8 mouse cellular contexts compared by ENCODE assay signal in genomic region chr11:101687351-101688301, GRCm38 (mm10). TPM values are rescaled to one million over a fixed set of nuclear protein-coding genes. Genes with fewer than 3 reads are reported as not detected.
DNase-seq lines count a peak whose midpoint lies in the region; ATAC-seq lines count a peak whose summit lies in the region.

No protein-coding gene starts in this region.

- DNase-seq in MN1 (ENCODE audit: low spot score) = peak; percentile 75
- peak; percentile 70 for DNase-seq in adrenal gland, adult 8-10 months
- DNase-seq in frontal cortex, postnatal 25 days (ENCODE audit: low spot score in 2 of 2) = peak; percentile 58 to 68
- peak; percentile 76 for DNase-seq in heart, postnatal 4 days
- peak; percentile 67 to 95 for DNase-seq in left cerebral cortex, adult 8-10 months (ENCODE audit: low spot score in 2 of 2)
- peak; percentile 61 for DNase-seq in ovary, postnatal 36 days (ENCODE audit: low spot score)
- no peak for DNase-seq in retina, postnatal 1 day

- ATAC-seq in erythroid progenitor cell, adult 5-6 weeks (replicated peaks; ENCODE audit: low FRiP score, poor library complexity, severe bottlenecking) = no peak

RNA-seq across cellular contexts. Expression of gene Arl4d, which starts 22.3 kb away (rescaled TPM):
- total RNA-seq in adrenal gland, adult 8-10 months (2022) = 10 to 100 TPM; 12.5 to 22.1 (median 16.4) TPM
- total RNA-seq in heart, postnatal 4 days (2021) = 10 to 100 TPM; 17.9 to 20.5 TPM
- 10 to 100 TPM; 25.0 to 36.9 (median 30.7) TPM for total RNA-seq in left cerebral cortex, adult 8-10 months (2022)
- not detected in 2 replicates for total RNA-seq in erythroid progenitor cell, adult 5-6 weeks (2015; ENCODE audit: low replicate concordance)
- 1.0 and 1.5 TPM in 2 replicates for total RNA-seq in erythroid progenitor cell, adult 5-6 weeks (2017; ENCODE audit: low replicate concordance)

RNA-seq across cellular contexts. Expression of gene Dhx8, which starts 45.1 kb away (rescaled TPM):
- total RNA-seq in adrenal gland, adult 8-10 months (2022) = 10 to 100 TPM; 25.0 to 30.3 (median 28.0) TPM
- 10 to 100 TPM; 21.6 to 21.7 TPM for total RNA-seq in heart, postnatal 4 days (2021)
- 10 to 100 TPM; 30.7 to 36.4 (median 32.0) TPM for total RNA-seq in left cerebral cortex, adult 8-10 months (2022)
- 14.7 and 19.8 TPM in 2 replicates for total RNA-seq in erythroid progenitor cell, adult 5-6 weeks (2015; ENCODE audit: low replicate concordance)
- 24.0 and 39.3 TPM in 2 replicates for total RNA-seq in erythroid progenitor cell, adult 5-6 weeks (2017; ENCODE audit: low replicate concordance)

Comparison
In these comparisons a context has a peak if more than half of its experiments do, and no peak if none do; other contexts are left out.
1. RNA of gene Arl4d, which starts 22.3 kb away (total RNA-seq): 25.0 to 36.9 TPM in left cerebral cortex, adult 8-10 months, 17.9 to 20.5 TPM in heart, postnatal 4 days and 12.5 to 22.1 TPM in adrenal gland, adult 8-10 months; 1.0 to 1.5 TPM in erythroid progenitor cell, adult 5-6 weeks; every median in the first group is over 4 times any median in the second.